Mouse (Mus musculus) adrenal gland, adult 8-10 months (tissue): Measurements from ENCODE around the gene Etfdh. TPM values are rescaled to one million over a fixed set of nuclear protein-coding genes. Genes with fewer than 3 reads are reported as not detected.

ENCODE experiments used
- total RNA-seq, 4 experiments: library from RNA; stranded (reverse); gene quantifications; 2 replicates each; pipeline ENCODE4 v1.2.4; 2022

The Etfdh gene
- total RNA-seq, 4 experiments from 2014 or later: 103 to 174 (median 153) TPM

Other genes with a start within 250 kb of the Etfdh start
- 10 to 100 TPM in 3 of 4 experiments, 1 to 10 TPM in 1; 9.1 to 13.0 (median 10.3) TPM for gene Fnip2, start 61.7 kb downstream of the Etfdh start, total RNA-seq
- gene Ppid, start 38.2 kb downstream of the Etfdh start, total RNA-seq: 10 to 100 TPM; 53.6 to 59.3 (median 57.8) TPM
- 1 to 10 TPM; 2.1 to 2.6 (median 2.4) TPM for gene 4930579G24Rik, start 421 bp downstream of the Etfdh start, total RNA-seq
- under 1 TPM in 1 of 4 experiments, not detected in 3; 0.07 TPM for gene Rxfp1, start 108.4 kb upstream of the Etfdh start, total RNA-seq
- 10 to 100 TPM in 2 of 4 experiments, 1 to 10 TPM in 2; 6.4 to 11.6 (median 10.2) TPM for gene Tmem144, start 223.3 kb upstream of the Etfdh start, total RNA-seq